Mouse (Mus musculus): ENCODE measurements at regions not wholly inside any gene's neighbourhood (a gene's known extent, or its start where the extent isn't known, plus 50 kb on each side); places are given as distances from the start of the nearest gene placed in this dataset.

DNA sequence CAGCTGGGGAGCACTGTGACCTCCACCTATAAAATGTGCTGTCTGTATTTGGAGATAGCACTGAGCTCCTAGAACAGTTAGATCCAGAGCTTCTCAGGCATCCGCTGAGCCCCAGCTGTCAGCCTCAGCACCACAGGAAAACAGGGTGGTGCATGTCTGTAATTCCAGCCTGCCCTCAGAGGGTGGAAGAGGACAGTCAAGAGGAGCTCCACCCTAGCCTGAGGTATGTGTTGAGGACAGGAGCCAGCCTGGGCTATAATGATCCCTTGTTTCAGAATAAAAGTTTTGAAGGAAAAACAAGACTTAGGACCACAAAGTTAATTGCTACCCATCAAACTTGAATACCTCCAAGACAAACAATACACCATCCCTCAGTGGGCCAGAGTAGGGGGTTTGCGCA, 139.8 kb upstream of the Gm765 start:
- TF ChIP-seq CTCF (IDR thresholded peaks at IDR 0.05; ENCODE audit: low read depth) (no peak), EP300 (IDR thresholded peaks at IDR 0.05; ENCODE audit: low read depth) (no peak)

All from liver, postnatal 0 days (tissue).